Mouse (Mus musculus) retina, postnatal 7 days (tissue): ENCODE results near the gene 2510009E07Rik.
"Not testable (repeated sequence)": the region's sequence is repeated elsewhere in the genome, so short reads cannot be mapped to it uniquely, and the experiment has no call there.

Source experiments
- DNase-seq: peaks from one replicate; pipeline ENCODE4 v3.0.0-alpha.2; 2012; ENCODE audit warnings: low read depth, low spot score

The 2510009E07Rik gene

DNA sequence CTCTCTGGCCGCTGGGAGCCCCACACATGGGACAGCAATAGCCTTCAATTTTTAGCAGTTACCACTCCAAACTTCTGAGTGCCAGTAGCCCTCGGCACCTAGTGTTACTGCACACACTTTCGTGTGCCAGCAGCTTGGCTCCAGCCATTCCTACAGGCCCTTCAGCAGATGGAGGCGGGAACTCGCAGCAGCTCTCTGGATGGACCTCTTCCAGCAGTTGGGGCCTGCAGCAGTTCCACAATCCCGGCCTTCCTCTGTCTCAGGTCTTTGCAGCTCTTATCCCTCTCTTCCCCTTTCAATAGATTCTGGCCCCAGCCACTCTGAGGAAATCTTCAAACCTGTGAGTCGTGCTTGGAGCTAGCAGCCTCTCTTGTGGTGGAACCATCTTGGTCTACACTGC is 17.7 kb downstream of the 2510009E07Rik start:
- no peak for DNase-seq

DNA sequence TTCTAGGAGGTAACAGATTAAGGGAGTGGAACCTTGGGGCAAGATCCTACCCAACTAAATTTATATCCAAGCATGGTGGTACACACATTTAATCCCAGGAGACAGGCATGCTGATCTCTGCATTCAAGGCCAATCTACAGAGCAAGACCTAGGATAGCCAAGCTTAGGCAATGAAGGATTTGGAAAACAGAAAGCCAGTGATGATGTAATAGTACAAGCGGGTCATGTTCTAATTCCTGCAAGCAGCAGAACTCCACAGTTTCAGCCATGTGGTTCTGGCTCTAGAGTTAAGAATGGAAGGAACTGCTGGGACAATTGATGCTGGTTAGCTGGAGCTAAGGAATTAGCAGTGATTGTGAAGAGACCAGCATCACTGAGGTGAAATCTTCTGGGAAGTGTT is 20.8 kb downstream of the 2510009E07Rik start:
- not testable (repeated sequence) for DNase-seq

DNA sequence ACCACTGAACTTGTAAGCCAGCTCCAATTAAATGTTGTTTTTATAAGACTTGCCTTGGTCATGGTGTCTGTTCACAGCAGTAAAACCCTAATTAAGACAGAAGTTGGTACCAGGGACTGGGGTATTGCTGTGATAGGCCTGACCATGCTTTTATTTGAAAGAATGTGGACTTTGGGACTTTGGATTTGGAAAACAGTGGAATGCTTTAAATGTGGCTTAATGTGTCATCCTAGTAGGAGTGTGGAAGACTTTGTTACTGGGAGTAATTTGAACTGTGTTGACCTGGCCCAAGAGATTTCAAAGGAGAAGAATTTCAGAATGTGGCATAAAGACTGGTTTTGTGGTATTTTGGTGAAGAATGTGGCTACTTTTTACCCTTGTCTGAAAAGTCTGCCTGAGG is 21.4 kb downstream of the 2510009E07Rik start:
- DNase-seq: not testable (repeated sequence)

DNA sequence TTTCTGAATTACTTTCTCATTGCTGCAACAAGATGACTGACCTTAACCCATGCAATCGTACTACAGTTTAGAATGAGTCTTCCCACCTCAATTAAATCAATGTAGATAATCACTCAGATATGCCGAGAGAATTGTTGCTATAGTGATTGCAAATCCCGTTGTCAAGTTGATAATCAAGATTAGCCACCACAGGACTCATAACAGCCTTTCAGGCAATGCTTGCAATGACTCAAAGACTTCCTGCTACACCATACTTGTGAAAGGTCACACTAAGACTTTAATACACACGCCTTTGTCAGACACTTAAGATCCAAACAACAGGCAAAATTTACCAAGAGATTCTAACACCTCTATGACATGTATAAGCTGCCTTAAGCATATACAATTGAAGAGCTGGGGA is 22.6 kb downstream of the 2510009E07Rik start:
- DNase-seq: no peak

DNA sequence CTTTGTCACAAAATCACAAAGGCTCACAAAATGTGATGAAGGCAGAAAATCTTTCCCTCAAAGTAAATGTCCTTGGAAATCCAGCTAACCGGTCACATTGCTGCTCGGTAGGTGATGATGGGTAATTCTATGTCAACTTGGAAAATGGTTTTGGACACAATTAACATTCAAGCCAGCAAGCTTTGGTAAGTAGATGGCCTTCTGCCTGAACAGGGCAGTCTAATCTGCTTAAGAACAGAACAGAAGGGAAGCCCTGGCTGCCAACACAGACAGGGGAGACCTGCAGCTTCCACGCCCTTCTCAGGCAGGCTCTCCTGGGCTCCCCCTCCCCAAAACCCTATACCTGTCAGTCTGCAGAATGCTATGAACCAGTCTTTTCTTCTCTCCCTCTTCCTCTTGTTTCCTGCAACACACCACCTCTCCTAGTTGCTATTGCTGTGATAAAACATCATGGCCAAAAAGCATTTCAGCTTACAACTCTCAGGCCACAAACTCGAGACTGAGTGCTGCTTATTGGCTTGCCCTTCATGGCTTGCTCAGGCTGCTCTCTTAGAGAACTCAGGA is 29.0 kb downstream of the 2510009E07Rik start:
- peak; percentile 28 for DNase-seq

DNA sequence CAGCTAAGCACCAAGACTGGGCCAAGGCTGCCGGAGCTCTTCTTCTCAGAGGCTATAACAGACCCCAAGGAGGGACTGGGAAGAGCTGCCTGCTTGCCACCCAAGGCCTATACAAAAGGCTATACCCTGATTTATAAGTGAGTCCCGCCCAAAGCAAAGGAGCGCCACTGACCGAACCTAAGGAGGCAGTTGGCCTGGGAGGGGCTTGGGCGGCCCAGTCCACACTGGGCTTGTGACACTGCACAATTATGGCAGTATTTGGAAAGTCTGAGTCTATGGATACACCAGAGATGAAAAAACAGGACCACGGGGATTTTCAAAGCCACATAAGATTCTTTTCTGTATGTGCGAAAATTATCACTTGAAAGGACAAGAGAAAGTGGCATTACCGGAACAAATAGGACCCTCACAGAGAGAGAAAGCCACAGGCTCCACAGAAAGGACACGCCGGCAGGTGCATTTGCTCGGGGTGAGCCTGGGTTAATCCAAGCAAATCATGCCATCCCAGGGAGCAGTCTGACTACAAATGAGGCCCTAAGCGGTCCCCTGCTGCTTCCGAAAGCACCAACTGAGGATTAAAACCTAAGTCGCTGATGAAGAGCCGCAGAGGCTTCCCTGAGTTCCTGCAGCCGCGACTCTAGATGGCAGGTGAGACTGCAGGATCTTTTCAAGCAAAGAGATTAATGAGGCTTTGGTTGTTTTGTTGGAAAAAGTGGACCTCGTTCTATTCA is 29.7 kb downstream of the 2510009E07Rik start:
- peak; percentile 53 for DNase-seq

DNA sequence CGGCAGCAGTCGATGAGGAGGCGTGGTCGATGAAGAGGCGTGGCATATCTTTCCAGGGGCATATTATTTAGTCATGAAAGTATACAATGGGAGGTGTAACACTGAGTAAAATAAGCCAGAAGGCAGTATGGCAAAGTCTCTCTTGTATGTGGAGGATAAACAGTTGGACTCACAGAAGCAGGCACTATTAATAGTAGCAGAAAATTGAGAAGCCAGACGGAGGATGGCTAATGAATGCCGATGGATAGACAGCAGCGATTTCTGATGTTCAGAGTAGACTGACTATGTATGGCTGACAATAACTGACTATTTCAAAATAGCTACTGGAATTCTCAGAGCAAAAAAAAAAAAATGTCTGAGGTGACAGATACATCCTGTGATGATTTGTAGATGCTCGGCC is 38.5 kb downstream of the 2510009E07Rik start:
- no peak for DNase-seq

DNA sequence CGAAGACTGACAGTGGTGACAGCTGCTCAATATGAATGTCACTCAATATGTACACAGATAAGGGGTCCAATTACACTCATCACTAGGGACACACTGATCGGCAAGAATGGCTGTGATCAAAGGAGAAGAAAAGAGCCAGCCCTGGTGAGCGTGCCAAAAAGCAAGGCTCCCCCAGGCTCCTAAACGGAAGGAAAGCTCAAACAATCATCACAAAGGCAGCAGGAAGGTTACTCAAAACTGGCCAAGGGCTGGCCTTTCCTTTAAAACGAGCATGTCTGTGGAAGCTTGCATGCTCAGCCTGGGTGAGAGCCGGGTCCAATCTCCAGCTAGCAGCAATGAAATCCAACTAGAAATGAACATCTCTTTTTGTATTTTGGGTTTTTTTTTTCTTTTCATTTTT is 39.2 kb downstream of the 2510009E07Rik start:
- no peak for DNase-seq

DNA sequence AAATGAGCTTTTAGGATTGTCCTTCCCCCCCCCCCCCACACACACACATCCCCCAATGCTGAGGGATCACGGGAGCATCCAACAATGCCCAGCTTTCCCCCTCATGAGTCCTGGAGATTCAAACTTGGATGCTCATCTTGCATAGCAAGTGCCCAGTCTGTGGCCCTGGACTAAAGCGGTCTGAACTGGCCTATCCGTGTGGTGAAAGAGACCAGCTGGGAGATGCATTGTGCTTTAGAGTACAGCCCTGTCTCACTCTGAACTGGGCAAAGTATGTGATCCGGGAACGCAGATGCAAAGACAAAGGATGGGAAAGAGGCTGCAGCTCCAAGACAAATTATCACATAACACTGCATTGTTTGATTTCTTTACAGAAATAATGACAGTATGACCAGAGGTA is 40.1 kb downstream of the 2510009E07Rik start:
- no peak for DNase-seq

DNA sequence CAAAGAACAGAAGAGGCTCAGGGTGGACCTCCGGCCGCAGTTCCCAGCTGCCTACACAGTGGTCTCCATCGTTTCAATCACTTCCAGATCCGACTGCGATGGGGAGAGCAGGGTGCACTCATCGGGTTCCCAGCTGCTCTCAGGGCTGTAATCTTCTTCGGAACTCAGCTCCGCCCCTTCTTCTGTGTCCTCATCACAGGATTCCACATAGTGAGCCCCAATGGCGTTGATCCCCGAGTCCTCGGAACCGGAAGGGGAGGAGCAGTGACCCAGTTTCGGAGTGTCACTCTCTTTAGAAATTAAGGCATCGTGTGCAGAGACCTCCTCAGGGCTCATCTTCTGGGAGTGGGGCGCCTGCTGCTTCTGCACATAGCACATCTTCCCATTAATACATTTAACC is 41.3 kb downstream of the 2510009E07Rik start:
- DNase-seq: no peak

DNA sequence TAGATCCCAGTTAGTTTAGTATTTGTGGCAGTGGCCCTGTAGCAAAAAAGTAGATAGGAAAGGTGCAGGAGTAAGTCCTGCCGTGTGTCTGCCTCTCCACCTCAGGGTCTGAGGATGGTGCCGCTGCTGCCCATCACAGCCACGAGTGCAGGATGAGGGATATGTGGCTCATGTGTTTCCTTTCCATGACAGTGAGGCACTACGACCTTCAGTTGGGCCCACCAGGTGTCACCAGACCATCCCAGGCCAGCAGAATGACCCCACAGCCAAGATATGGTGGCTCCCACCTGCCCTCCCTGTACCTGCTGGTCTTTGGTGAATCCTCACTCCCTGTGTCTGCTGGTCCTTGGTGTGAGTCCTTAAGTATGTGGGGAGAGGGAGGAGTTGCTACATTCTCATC is 43.3 kb downstream of the 2510009E07Rik start:
- DNase-seq: no peak

DNA sequence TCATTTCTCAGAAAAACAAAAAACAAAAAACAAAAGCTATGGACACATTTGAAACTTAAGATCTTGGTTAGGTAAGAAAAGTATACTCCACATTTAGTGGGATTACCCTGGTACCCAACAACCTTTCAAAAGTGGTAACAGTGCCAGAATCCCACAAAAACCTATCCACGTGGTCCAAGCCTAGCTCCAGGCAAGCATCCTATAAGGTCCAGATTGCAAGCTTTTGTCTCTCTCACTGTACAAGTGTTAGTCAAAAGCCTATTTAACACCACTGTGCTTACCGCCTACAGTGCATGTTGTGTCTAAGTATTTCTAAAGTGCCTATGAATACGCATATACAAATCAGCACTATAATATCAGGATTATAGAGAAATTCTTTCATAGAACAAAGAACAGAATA is 44.2 kb downstream of the 2510009E07Rik start:
- DNase-seq: no peak

DNA sequence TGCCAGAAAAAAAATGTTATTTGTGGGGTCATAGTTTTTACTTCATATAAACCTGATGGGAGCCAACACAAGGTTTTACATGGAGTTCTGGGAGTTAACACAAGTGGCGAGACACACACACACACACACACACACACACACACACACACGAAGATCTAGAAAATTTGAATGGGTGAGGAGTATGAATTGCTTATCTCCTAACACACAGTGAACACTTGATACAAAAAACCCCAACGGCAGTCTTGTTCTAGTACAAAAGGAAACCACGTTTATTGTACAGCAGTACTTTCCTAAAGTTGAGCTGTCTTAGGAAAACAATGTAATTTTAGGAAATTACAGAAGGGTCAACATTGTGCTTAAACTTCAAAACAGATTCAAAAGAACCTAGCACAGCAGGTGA is 45.7 kb downstream of the 2510009E07Rik start:
- DNase-seq: no peak

DNA sequence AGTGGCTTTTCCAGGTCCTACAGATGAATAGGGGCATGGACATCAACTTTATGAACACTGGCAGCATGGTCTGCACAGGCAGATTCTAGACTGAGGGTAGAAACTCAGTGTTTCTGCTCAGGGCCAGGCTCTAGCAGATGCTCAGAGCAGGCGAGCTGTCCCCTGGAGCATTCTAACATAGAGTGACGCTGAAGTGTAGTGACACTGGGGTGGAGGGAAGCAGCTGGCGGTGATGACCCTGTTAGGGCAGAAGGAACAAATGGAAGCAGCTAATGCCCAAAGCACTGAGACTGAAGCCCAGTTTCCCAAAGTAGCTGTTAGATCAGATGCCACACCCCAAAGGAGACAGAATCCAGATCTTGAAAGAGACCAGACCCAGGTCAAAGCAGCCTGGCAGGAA is 48.0 kb downstream of the 2510009E07Rik start:
- DNase-seq: no peak

DNA sequence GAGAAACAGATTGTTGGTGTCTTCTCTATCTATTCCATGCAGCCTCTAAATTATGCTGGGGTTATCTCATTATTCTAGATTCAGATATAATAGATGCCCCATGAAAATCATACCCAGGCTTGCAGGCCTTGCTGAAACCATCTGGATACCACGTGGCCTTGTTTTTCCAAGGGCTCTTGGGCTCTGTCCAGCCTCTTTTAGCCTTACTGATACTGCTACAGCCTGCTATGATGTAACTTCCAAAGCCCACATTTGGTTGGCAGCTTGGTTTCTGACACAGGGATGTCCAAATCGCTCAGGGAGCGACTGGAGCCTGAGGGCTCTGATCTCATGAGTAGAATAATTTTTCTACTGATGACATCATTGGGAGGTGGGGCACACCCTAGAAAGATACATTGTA is 48.5 kb downstream of the 2510009E07Rik start:
- no peak for DNase-seq

DNA sequence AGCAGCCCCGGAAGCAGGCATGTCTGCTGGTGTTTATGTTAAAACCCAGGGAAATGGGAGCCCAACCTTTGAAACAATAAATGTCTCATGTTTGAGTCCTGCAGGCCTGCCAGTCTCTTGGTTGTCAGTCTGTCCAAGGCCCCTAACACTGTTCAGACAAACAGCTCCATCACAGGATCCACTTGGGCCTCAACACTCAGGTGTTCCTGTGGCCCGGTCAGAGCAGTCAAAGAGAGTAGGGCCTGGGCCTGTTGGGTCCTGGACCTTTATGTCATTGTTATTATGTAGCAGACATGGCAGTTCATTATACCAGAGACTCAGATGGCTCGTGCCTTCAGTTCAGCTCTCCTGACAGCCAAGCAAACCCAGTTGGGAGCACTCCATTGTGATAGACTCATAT is 49.9 kb downstream of the 2510009E07Rik start:
- DNase-seq: no peak

DNA sequence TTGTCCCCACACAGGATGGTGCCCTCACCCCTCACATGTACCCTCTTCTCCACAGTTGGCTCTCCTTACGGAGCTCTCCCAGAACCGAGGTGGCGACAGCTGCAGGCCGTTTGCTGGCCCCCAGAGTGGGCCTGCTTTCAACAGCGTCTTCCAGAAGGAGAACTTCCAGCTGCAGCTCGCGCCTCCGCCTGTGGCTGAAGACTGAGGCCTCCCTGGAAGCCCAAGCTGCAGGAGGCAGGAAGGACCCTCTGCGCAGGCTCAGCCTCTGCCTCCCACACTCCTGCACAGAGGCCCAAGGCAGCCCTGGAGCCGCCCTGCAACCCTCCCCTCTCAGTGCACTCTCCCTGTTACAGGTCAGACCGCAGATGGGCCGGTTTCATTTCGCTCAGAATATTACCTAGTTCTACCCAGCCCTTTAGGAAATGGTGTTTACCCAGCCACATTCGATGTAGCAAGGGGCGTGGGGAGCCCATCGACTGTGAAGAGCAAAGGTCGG is 50.4 kb downstream of the 2510009E07Rik start:
- DNase-seq: no peak

DNA sequence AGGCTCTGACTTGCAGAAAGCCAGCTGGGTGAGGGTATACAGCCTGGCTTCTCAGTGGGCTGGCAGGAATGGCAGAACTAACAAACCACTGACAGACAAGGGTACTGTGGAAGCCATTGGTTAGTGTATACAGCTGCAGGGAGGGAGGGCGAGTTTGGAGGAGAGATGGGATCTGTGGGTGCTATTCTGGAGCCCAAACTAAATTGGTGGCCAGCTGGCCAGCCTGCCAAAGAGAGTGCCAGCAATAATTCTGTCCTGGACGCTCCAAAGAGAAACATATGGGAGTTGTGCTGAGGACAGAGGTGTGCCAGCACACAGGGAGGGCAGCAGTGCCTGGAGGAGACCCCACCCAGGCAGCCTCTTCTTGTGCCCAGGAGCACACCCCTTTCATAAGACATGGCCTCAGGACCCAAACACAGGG is 50.8 kb downstream of the 2510009E07Rik start:
- DNase-seq: no peak

DNA sequence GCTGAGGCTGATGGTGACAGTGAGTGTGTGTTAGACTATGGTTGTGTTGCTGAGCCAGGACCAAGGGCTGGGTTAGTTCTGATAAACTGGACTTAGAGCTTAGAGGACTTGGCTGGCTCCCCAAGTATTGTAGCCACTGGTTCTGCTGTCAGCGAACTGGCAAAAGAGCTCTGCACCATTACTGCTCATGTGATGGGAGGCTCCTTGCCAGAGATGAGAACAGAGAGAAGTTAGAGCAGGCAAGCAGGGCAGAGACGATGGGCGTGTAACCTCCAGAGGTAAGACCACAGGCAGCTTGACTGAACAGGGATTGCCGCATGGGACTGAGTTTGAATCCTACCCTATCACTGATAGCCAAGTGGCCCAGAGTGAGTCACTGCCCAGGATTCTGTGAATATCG is 51.6 kb downstream of the 2510009E07Rik start:
- no peak for DNase-seq

DNA sequence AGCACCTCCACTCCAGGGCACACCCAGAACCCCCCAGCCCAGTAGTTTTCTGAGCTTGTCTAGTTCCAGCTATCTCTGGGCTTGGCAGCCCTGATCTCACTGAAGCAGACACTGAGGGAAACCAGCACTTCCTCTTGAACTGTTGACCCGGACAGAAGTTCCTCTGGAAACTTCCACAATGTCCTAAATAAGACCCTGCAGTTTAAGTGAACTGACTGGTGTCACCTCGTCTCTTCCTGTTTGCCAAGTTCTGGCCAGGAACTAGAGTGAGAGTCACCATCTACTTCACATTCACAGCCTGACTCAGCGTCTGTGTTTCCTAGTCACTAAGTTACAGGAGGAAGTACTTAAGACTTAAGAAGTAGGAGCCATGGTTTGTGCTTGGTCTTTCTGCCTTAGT is 52.5 kb downstream of the 2510009E07Rik start:
- no peak for DNase-seq

DNA sequence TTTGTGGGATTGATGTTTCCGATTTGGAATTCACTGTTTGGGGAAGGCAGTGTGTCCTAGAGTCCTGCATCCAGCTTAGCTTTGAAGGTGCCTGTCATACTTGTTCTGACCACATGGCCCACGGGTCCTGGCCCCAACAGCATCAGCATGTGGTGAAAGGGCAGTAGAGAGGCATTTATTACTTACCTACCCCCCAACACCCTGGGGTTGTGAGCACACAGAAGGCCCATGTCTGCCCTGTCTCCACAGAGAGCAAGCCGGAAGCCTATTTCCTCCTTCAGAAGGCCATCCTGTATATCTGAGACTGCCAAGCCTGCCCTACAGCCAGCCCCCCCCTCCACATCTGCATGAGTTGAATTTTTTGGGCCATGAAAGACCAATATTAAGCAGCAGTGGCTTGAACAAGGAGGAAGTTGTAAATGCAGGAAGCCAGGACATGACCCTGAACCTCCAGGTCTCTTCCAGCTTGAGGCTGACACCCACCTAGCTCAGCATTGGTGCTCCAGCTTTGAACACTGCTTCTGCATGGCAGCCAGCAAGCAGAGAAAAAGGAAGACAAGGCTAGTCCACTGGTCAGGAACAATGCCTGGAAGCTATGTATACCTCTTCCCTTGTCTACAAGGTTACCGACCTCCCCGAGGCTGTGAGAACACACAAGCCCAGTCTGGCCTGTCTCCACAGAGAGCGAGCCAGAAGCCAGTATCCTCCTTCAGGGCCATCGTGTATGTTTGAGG is 53.5 kb downstream of the 2510009E07Rik start:
- DNase-seq: no peak

DNA sequence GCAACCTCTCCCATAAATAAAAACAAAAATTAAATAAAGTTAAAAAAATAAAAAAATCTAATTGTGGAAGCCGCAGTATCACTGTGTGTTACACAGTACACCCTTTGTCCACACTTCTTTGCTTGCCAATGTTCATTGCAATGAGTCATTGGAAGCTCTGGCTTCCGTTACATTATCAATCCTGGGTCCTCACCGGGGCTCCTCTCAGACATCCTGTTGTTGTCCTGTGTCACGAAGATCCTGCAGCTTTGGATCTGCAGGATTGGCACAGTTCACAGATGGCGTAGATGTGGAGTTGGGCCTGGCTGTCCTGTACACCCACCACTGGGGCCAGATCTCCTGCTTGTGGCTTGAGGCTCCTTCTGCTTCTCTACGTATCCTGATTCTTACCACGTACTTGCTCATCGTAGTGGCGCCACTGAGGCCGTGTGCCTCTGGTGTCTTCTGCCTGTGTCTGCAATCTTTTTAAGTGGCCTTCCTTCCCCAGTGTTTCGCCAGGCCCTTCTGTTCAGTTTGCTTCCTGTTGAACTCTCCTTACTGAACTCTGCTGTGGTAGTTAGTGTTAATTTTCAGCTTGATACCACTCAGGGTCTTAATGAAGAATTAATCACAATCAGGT is 57.2 kb downstream of the 2510009E07Rik start:
- no peak for DNase-seq
